Mouse (Mus musculus) embryonic facial prominence, embryonic 10.5 days (tissue): ENCODE results near the gene Gm17428. TPM values are rescaled to one million over a fixed set of nuclear protein-coding genes. Genes with fewer than 3 reads are reported as not detected.
"Not testable (repeated sequence)": the region's sequence is repeated elsewhere in the genome, so short reads cannot be mapped to it uniquely, and the experiment has no call there.

ENCODE experiments used
- DNase-seq: peaks from one replicate; pipeline ENCODE4 v3.0.0-alpha.2; 2017; ENCODE audit warnings: low spot score
- H3K27ac ChIP-seq: fragments of 300-500 bp; sonication (generic); replicated peaks from 2 replicates; pipeline ENCODE4 v1.5.1; 2016; ENCODE audit warnings: mild to moderate bottlenecking
- H3K27me3 ChIP-seq: fragments of 300-500 bp; sonication (generic); replicated peaks from 2 replicates; pipeline ENCODE4 v1.6.1; 2016; ENCODE audit warnings: low read depth, mild to moderate bottlenecking; ENCODE audit not compliant: poor library complexity, severe bottlenecking
- H3K36me3 ChIP-seq: fragments of 300-500 bp; sonication (generic); replicated peaks from 2 replicates; pipeline ENCODE4 v1.6.1; 2016; ENCODE audit warnings: mild to moderate bottlenecking, moderate library complexity
- H3K4me1 ChIP-seq: fragments of 300-500 bp; sonication (generic); 2 replicates; pipeline ENCODE4 v1.6.1; 2016
- H3K4me3 ChIP-seq: fragments of 300-500 bp; sonication (generic); 2 replicates; pipeline ENCODE4 v1.5.1; 2016; ENCODE audit warnings: mild to moderate bottlenecking, moderate library complexity
- H3K9me3 ChIP-seq: fragments of 300-500 bp; sonication (generic); 2 replicates; pipeline ENCODE4 v1.6.1; 2016; ENCODE audit warnings: mild to moderate bottlenecking
- WGBS: fragments of 180-500 bp; shearing (Covaris S2); methylation state at CpG from one replicate; pipeline ENCODE4 v1.1.7; 2016; 5-methylcytosine and 5-hydroxymethylcytosine counted together
- polyA plus RNA-seq: library from polyadenylated mRNA; unstranded; fragments of >200 nt; fragmentation: Nextera tagmentation; extraction: Ambion mirVana; gene quantifications from 2 replicates; pipeline ENCODE4 v1.2.1, GENCODE M21; 2016

Gm17428 gene
- polyA plus RNA-seq, 1 experiment from 2014 or later: not detected

GRCm38 (mm10) chr14:54956533-54956932, 20.2 kb upstream of the Gm17428 start:
- Histone ChIP-seq H3K4me1 (peaks cover 11% of the 10 kb centered on the region), H3K36me3 (no peaks in the 10 kb centered on the region), H3K27me3 (no peaks in the 10 kb centered on the region), H3K4me3 (no peak overlapping the region), H3K9me3 (no peaks in the 10 kb centered on the region), H3K27ac (no peak overlapping the region)
- WGBS: 84% methylated on average over 9 of the region's 9 CpGs
- DNase-seq: no peak

GRCm38 (mm10) chr14:54958503-54958902, 18.2 kb upstream of the Gm17428 start:
- Histone ChIP-seq H3K4me3 (no peak overlapping the region), H3K9me3 (no peaks in the 10 kb centered on the region), H3K4me1 (peaks cover 11% of the 10 kb centered on the region), H3K27ac (no peak overlapping the region), H3K27me3 (no peaks in the 10 kb centered on the region), H3K36me3 (no peaks in the 10 kb centered on the region)
- 84% methylated on average over 4 of the region's 4 CpGs for WGBS
- no peak for DNase-seq

GRCm38 (mm10) chr14:54959197-54959596, 17.5 kb upstream of the Gm17428 start:
- H3K4me1 ChIP-seq: peaks cover 11% of the 10 kb centered on the region
- 90% methylated on average over 3 of the region's 3 CpGs for WGBS

GRCm38 (mm10) chr14:54959853-54960613, 16.7 kb upstream of the Gm17428 start:
- H3K36me3 ChIP-seq, H3K27me3 ChIP-seq, DNase-seq, H3K27ac ChIP-seq, H3K9me3 ChIP-seq, H3K4me3 ChIP-seq: not testable (repeated sequence)
- peaks cover 11% of the 10 kb centered on the region for H3K4me1 ChIP-seq
- WGBS: 93% methylated on average over 12 of the region's 12 CpGs

More at GRCm38 (mm10) chr14:54959197-54959596, 17.5 kb upstream of the Gm17428 start:
- Histone ChIP-seq H3K27ac (no peak overlapping the region), H3K36me3 (no peaks in the 10 kb centered on the region), H3K9me3 (no peaks in the 10 kb centered on the region), H3K27me3 (no peaks in the 10 kb centered on the region), H3K4me3 (no peak overlapping the region)
- no peak for DNase-seq

- Histone ChIP-seq H3K36me3 (no peaks in the 10 kb centered on the region), H3K4me3 (no peak overlapping the region), H3K27ac (no peak overlapping the region), H3K9me3 (no peaks in the 10 kb centered on the region), H3K4me1 (peaks cover 14% of the 10 kb centered on the region), H3K27me3 (no peaks in the 10 kb centered on the region)
- WGBS: 73% methylated on average over 10 of the region's 10 CpGs
- DNase-seq: no peak
Observed at GRCm38 (mm10) chr14:54960769-54961168, 16.0 kb upstream of the Gm17428 start.

- no peak overlapping the region for H3K27ac ChIP-seq
- H3K27me3 ChIP-seq: no peaks in the 10 kb centered on the region
- no peaks in the 10 kb centered on the region for H3K36me3 ChIP-seq
- H3K4me3 ChIP-seq: no peak overlapping the region
- 74% methylated on average over 5 of the region's 5 CpGs for WGBS
- H3K9me3 ChIP-seq: no peaks in the 10 kb centered on the region
- H3K4me1 ChIP-seq: peaks cover 14% of the 10 kb centered on the region
- no peak for DNase-seq
Observed at GRCm38 (mm10) chr14:54961487-54961886, 15.2 kb upstream of the Gm17428 start.

GRCm38 (mm10) chr14:54962714-54963113, 14.0 kb upstream of the Gm17428 start:
- DNase-seq: no peak
- 88% methylated on average over 7 of the region's 7 CpGs for WGBS

GRCm38 (mm10) chr14:54963727-54964126, 13.0 kb upstream of the Gm17428 start:
- H3K36me3 ChIP-seq: no peaks in the 10 kb centered on the region
- H3K4me1 ChIP-seq: peaks cover 17% of the 10 kb centered on the region
- no peak overlapping the region for H3K4me3 ChIP-seq
- WGBS: 86% methylated on average over 11 of the region's 11 CpGs
- H3K9me3 ChIP-seq: no peaks in the 10 kb centered on the region
- no peaks in the 10 kb centered on the region for H3K27me3 ChIP-seq
- DNase-seq: no peak
- no peak overlapping the region for H3K27ac ChIP-seq

More at GRCm38 (mm10) chr14:54962714-54963113, 14.0 kb upstream of the Gm17428 start:
- peaks cover 14% of the 10 kb centered on the region for H3K4me1 ChIP-seq
- H3K36me3 ChIP-seq: no peaks in the 10 kb centered on the region
- H3K4me3 ChIP-seq: no peak overlapping the region
- H3K27ac ChIP-seq: no peak overlapping the region
- no peaks in the 10 kb centered on the region for H3K9me3 ChIP-seq
- no peaks in the 10 kb centered on the region for H3K27me3 ChIP-seq

GRCm38 (mm10) chr14:54965044-54965443, 11.7 kb upstream of the Gm17428 start:
- peaks cover 17% of the 10 kb centered on the region for H3K4me1 ChIP-seq
- H3K27me3 ChIP-seq: no peaks in the 10 kb centered on the region
- no peaks in the 10 kb centered on the region for H3K9me3 ChIP-seq
- no peak for DNase-seq
- no peak overlapping the region for H3K27ac ChIP-seq
- H3K4me3 ChIP-seq: no peak overlapping the region
- 85% methylated on average over 15 of the region's 15 CpGs for WGBS
- H3K36me3 ChIP-seq: no peaks in the 10 kb centered on the region

- WGBS: 76% methylated on average over 6 of the region's 6 CpGs
- H3K27me3 ChIP-seq: no peaks in the 10 kb centered on the region
- no peaks in the 10 kb centered on the region for H3K36me3 ChIP-seq
- H3K9me3 ChIP-seq: no peaks in the 10 kb centered on the region
- H3K27ac ChIP-seq: no peak overlapping the region
- DNase-seq: no peak
- peaks cover 14% of the 10 kb centered on the region for H3K4me1 ChIP-seq
- H3K4me3 ChIP-seq: no peak overlapping the region
Observed at GRCm38 (mm10) chr14:54965631-54966030, 11.1 kb upstream of the Gm17428 start.

GRCm38 (mm10) chr14:54966320-54966977, 10.3 kb upstream of the Gm17428 start, which contains the start of gene Myh6:
TSS of gene Myh6 (minus strand) at chr14:54966927.
- no peaks in the 10 kb centered on the region for H3K36me3 ChIP-seq
- H3K4me1 ChIP-seq: 0 out of 2 replicates have a peak, but pooled peaks cover 6% of the 10 kb centered on the region
- no peak within 1 kb of the TSS for H3K27ac ChIP-seq
- H3K4me3 ChIP-seq: no peak within 1 kb of the TSS
- no peak for DNase-seq
- 81% methylated on average over 7 of the region's 7 CpGs for WGBS
- no peaks in the 10 kb centered on the region for H3K9me3 ChIP-seq
- no peaks in the 10 kb centered on the region for H3K27me3 ChIP-seq

- no peak for DNase-seq
- no peaks in the 10 kb centered on the region for H3K9me3 ChIP-seq
- 84% methylated on average over 3 of the region's 3 CpGs for WGBS
- H3K36me3 ChIP-seq: no peaks in the 10 kb centered on the region
- H3K27ac ChIP-seq: no peak overlapping the region
- no peak overlapping the region for H3K4me3 ChIP-seq
- H3K27me3 ChIP-seq: no peaks in the 10 kb centered on the region
- H3K4me1 ChIP-seq: 0 out of 2 replicates have a peak, but pooled peaks cover 6% of the 10 kb centered on the region
Observed at GRCm38 (mm10) chr14:54967874-54968273, 8.9 kb upstream of the Gm17428 start.

GRCm38 (mm10) chr14:54968344-54968743, 8.4 kb upstream of the Gm17428 start:
- DNase-seq: no peak
- H3K4me1 ChIP-seq: 0 out of 2 replicates have a peak, but pooled peaks cover 6% of the 10 kb centered on the region
- H3K4me3 ChIP-seq: no peak overlapping the region
- H3K27ac ChIP-seq: no peak overlapping the region
- H3K27me3 ChIP-seq: no peaks in the 10 kb centered on the region
- H3K36me3 ChIP-seq: no peaks in the 10 kb centered on the region
- H3K9me3 ChIP-seq: no peaks in the 10 kb centered on the region
